Mouse (Mus musculus) myocyte (in vitro differentiated cells): ENCODE measurements at regions not wholly inside any gene's neighbourhood (a gene's known extent, or its start where the extent isn't known, plus 50 kb on each side); places are given as distances from the start of the nearest gene placed in this dataset.

ENCODE experiments used
- MAX ChIP-seq: IDR thresholded peaks from one replicate; pipeline ENCODE4 v1.6.1; 2011; ENCODE audit warnings: low read depth, mild to moderate bottlenecking, control low read depth
- MYOD1 ChIP-seq, 3 experiments: IDR thresholded peaks; one replicate each; pipeline ENCODE4 v1.6.1; 2011; ENCODE audit warnings: control low read depth in 2 of 3, low read depth in 2 of 3, mild to moderate bottlenecking in 2 of 3, moderate library complexity in 1 of 3; ENCODE audit not compliant: insufficient read length in 2 of 3, control insufficient read depth in 1 of 3
- POLR2A ChIP-seq: IDR thresholded peaks from one replicate; pipeline ENCODE4 v1.6.1; 2011; ENCODE audit warnings: low read depth, mild to moderate bottlenecking, control low read depth, moderate library complexity; ENCODE audit not compliant: insufficient read length
- TCF12 ChIP-seq: IDR thresholded peaks from one replicate; pipeline ENCODE4 v1.6.1; 2011; ENCODE audit warnings: mild to moderate bottlenecking, control low read depth; ENCODE audit not compliant: poor library complexity, insufficient read depth, severe bottlenecking

DNA sequence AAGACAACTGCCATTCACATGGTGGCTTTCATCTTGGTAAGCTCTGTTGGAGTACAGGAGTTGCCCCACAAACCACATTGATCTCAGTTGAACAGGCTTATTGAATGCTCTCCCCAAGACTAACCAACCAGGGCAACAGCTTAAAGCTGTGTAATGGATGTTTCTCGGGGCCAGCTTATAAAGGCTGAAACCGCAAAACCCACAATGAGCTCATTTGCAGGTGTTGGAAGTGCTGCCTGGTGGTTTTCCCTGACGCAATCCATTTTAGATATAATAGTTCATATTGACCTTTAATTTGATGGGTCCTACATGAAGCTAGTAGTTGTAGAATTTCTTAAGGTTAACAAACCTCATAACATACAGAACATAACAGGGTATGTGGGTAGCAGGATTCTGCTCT, 151.0 kb upstream of the Ppp6c start:
- TF ChIP-seq POLR2A (no peak), MAX (no peak), MYOD1 (IDR thresholded peaks at IDR 0.05; ENCODE audit: control insufficient read depth in 1 of 3, insufficient read length in 2 of 3, low read depth in 2 of 3) (no peak), TCF12 (no peak)
